18 mouse cellular contexts compared by ENCODE assay signal in genomic region chr9:59541617-59542016, GRCm38 (mm10). TPM values are rescaled to one million over a fixed set of nuclear protein-coding genes. Genes with fewer than 3 reads are reported as not detected.
DNase-seq lines count a peak whose midpoint lies in the region; ATAC-seq and TF ChIP-seq lines count a peak whose summit lies in the region.
"Had no signal": no experiment of that assay in that cellular context is flagged by ENCODE, and none has a peak within 500 bp of the region (broad histone marks: within the 10 kb centered on the region; RNA-seq: fewer than 3 reads in every experiment).

No protein-coding gene starts in this region.

- peaks cover 15% of the 10 kb centered on the region for H3K4me1 ChIP-seq in hindbrain, postnatal 0 days (ENCODE audit: insufficient read depth, low read length)
- peaks cover 14% of the 10 kb centered on the region for H3K4me1 ChIP-seq in hindbrain, embryonic 10.5 days (replicated peaks)
- H3K4me1 ChIP-seq in embryonic fibroblast, embryonic 13.5 days (ENCODE audit: control insufficient read depth, insufficient read depth, low read length), result peaks cover 14% of the 10 kb centered on the region; the same call in 1 of the 2 replicates

- H3K27me3 ChIP-seq in hindbrain, postnatal 0 days (ENCODE audit: insufficient read depth, low read length), result no peaks in the 10 kb centered on the region
- H3K27me3 ChIP-seq in hindbrain, embryonic 10.5 days (ENCODE audit: insufficient read depth, poor library complexity, severe bottlenecking), result no peaks in the 10 kb centered on the region
- H3K27me3 ChIP-seq: embryonic facial prominence, embryonic 13.5 days; lung, embryonic 15.5 days had no signal

- no peaks in the 10 kb centered on the region for H3K9me3 ChIP-seq in hindbrain, postnatal 0 days (ENCODE audit: low read length)
- no peaks in the 10 kb centered on the region for H3K9me3 ChIP-seq in hindbrain, embryonic 10.5 days
- H3K9me3 ChIP-seq: embryonic facial prominence, embryonic 13.5 days; lung, embryonic 15.5 days; midbrain, embryonic 10.5 days had no signal

- ATAC-seq in hindbrain, postnatal 0 days, result no peak

- TF ChIP-seq POLR2A in embryonic fibroblast, embryonic 13.5 days (IDR thresholded peaks at IDR 0.05; ENCODE audit: low read depth, low read length), result no peak

- H3K79me2 ChIP-seq in macrophage (ENCODE audit: inconsistent target), result peaks cover 71% of the 10 kb centered on the region

- H3K4me3 ChIP-seq in hindbrain, postnatal 0 days (ENCODE audit: low read length), result no peak overlapping the region
- H3K4me3 ChIP-seq in hindbrain, embryonic 10.5 days, result no peak overlapping the region
- H3K4me3 ChIP-seq in embryonic fibroblast, embryonic 13.5 days (ENCODE audit: insufficient read depth, low read length), result peak overlapping the region; percentile 66; the same call in 1 of the 2 replicates
- peak overlapping the region; percentile 76 for H3K4me3 ChIP-seq in macrophage (ENCODE audit: inconsistent target)
- H3K4me3 ChIP-seq: embryonic facial prominence, embryonic 13.5 days; heart, adult 2 months; lung, embryonic 15.5 days; midbrain, embryonic 10.5 days had no signal

- no peak for DNase-seq in hindbrain, postnatal 0 days (ENCODE audit: low spot score)
- DNase-seq in hindbrain, embryonic 10.5 days (ENCODE audit: low spot score), result no peak
- DNase-seq in B cell, adult 2 months, result peak; percentile 38 to 41
- no peak for DNase-seq in ovary, postnatal 36 days (ENCODE audit: low spot score)
- no peak for DNase-seq in thymus, postnatal 0 days (ENCODE audit: low spot score)
- no peak for DNase-seq in cerebellum, postnatal 10 days
- DNase-seq: adrenal gland, postnatal 25 days; cerebellum, adult 11 months; heart, adult 2 months; kidney, adult 8-10 months had no signal

- 94% methylated on average over 6 of the region's 6 CpGs for WGBS in hindbrain, postnatal 0 days
- 94% methylated on average over 6 of the region's 6 CpGs for WGBS in hindbrain, embryonic 10.5 days
- WGBS in macrophage (ENCODE audit: missing documents), result 4% methylated on average over 6 of the region's 6 CpGs

- no peak overlapping the region for H3K27ac ChIP-seq in hindbrain, postnatal 0 days
- no peak overlapping the region for H3K27ac ChIP-seq in hindbrain, embryonic 10.5 days
- no peak overlapping the region for H3K27ac ChIP-seq in embryonic fibroblast, embryonic 13.5 days (ENCODE audit: insufficient read depth, low read length)
- peak overlapping the region; percentile 99 for H3K27ac ChIP-seq in macrophage
- H3K27ac ChIP-seq: embryonic facial prominence, embryonic 13.5 days; heart, adult 2 months; lung, embryonic 15.5 days; midbrain, embryonic 10.5 days had no signal

- H3K36me3 ChIP-seq in hindbrain, postnatal 0 days (ENCODE audit: insufficient read depth, low read length), result no peaks in the 10 kb centered on the region
- H3K36me3 ChIP-seq in hindbrain, embryonic 10.5 days, result peaks cover under 1% of the 10 kb centered on the region; the same call in 1 of the 2 replicates
- H3K36me3 ChIP-seq in macrophage (ENCODE audit: inconsistent target), result 0 out of 2 replicates have a peak, but pooled peaks cover 3% of the 10 kb centered on the region
- H3K36me3 ChIP-seq: embryonic facial prominence, embryonic 13.5 days; lung, embryonic 15.5 days; midbrain, embryonic 10.5 days had no signal

- 0 out of 2 replicates have a peak overlapping the region, but pooled peaks have one; percentile 91 for H3K4me2 ChIP-seq in hindbrain, postnatal 0 days (ENCODE audit: low read depth, low read length)
- H3K4me2 ChIP-seq: lung, embryonic 15.5 days had no signal

- no peak overlapping the region for H3K9ac ChIP-seq in hindbrain, postnatal 0 days (replicated peaks; ENCODE audit: low read length)
- H3K9ac ChIP-seq: embryonic facial prominence, embryonic 13.5 days; lung, embryonic 15.5 days had no signal

- TF ChIP-seq CTCF in hindbrain, postnatal 0 days (IDR thresholded peaks at IDR 0.05; ENCODE audit: low read depth), result no peak
- TF ChIP-seq CTCF in embryonic fibroblast, embryonic 13.5 days (IDR thresholded peaks at IDR 0.05; ENCODE audit: borderline replicate concordance, insufficient read depth, low read length), result no peak

RNA-seq across cellular contexts. Expression of gene Tmem202, which starts 2.0 kb away (rescaled TPM):
- 1.5 and 3.7 TPM in 2 replicates for total RNA-seq in hindbrain, postnatal 0 days (2014; rRNA removed)
- 1.1 and 1.6 TPM in 2 replicates for polyA plus RNA-seq in hindbrain, postnatal 0 days (2015; fragmentation: Nextera tagmentation; extraction: Ambion mirVana)
- polyA plus RNA-seq in hindbrain, embryonic 10.5 days (2016; fragmentation: Nextera tagmentation; extraction: Ambion mirVana), result not detected in 2 replicates
- polyA plus RNA-seq in embryonic fibroblast, embryonic 13.5 days (2011; ENCODE audit: insufficient read length, low read depth, missing spikeins), result 2.3 and 2.4 TPM in 2 replicates
- 1 to 10 TPM in 23 of 26 experiments, under 1 TPM in 2, not detected in 1; 0.57 to 9.3 (median 3.9) TPM for total RNA-seq in macrophage (2018; cell fraction: chromatin; rRNA removed)
- total RNA-seq in macrophage (2018; cell fraction: cytosol; rRNA removed), result 1 to 10 TPM; 2.9 to 6.7 (median 4.3) TPM
- 1 to 10 TPM; 1.4 to 8.6 (median 3.1) TPM for total RNA-seq in macrophage (2018; cell fraction: nucleus; rRNA removed)
- 4.2 to 5.7 TPM (median 5.0 TPM) in 3 replicates for polyA plus RNA-seq in macrophage (2018)
- 0.23 and 0.72 TPM in 2 replicates for polyA plus RNA-seq in thymus, postnatal 0 days (2015; fragmentation: Nextera tagmentation; extraction: Ambion mirVana)
- total RNA-seq: hematopoietic stem cell, adult 5-6 weeks had no signal
- polyA plus RNA-seq: embryonic facial prominence, embryonic 13.5 days; forebrain, embryonic 11.5 days; lung, embryonic 15.5 days; neural tube, embryonic 11.5 days had no signal

RNA-seq across cellular contexts. Expression of gene Hexa, which starts 2.3 kb away (rescaled TPM):
- total RNA-seq in hindbrain, postnatal 0 days (2014; rRNA removed), result 52.9 and 54.8 TPM in 2 replicates
- 52.7 and 53.1 TPM in 2 replicates for polyA plus RNA-seq in hindbrain, postnatal 0 days (2015; fragmentation: Nextera tagmentation; extraction: Ambion mirVana)
- polyA plus RNA-seq in hindbrain, embryonic 10.5 days (2016; fragmentation: Nextera tagmentation; extraction: Ambion mirVana), result 46.1 and 49.4 TPM in 2 replicates
- 144 TPM in 2 replicates for polyA plus RNA-seq in embryonic fibroblast, embryonic 13.5 days (2011; ENCODE audit: insufficient read length, low read depth, missing spikeins)
- 100 to 1,000 TPM in 19 of 26 experiments, 10 to 100 TPM in 7; 71.9 to 287 (median 128) TPM for total RNA-seq in macrophage (2018; cell fraction: chromatin; rRNA removed)
- 1,000 to 10,000 TPM in 13 of 26 experiments, 100 to 1,000 TPM in 13; 647 to 1,881 (median 1,128) TPM for total RNA-seq in macrophage (2018; cell fraction: cytosol; rRNA removed)
- 1,000 to 10,000 TPM in 2 of 26 experiments, 100 to 1,000 TPM in 24; 203 to 1,284 (median 683) TPM for total RNA-seq in macrophage (2018; cell fraction: nucleus; rRNA removed)
- 1,167 to 1,761 TPM (median 1,697 TPM) in 3 replicates for polyA plus RNA-seq in macrophage (2018)
- 39.9 and 47.7 TPM in 2 replicates for polyA plus RNA-seq in thymus, postnatal 0 days (2015; fragmentation: Nextera tagmentation; extraction: Ambion mirVana)

RNA-seq across cellular contexts. Expression of gene Celf6, which starts 36.1 kb away (rescaled TPM):
- total RNA-seq in hindbrain, postnatal 0 days (2014; rRNA removed), result 82.3 and 91.7 TPM in 2 replicates
- 40.1 and 40.9 TPM in 2 replicates for polyA plus RNA-seq in hindbrain, postnatal 0 days (2015; fragmentation: Nextera tagmentation; extraction: Ambion mirVana)
- polyA plus RNA-seq in hindbrain, embryonic 10.5 days (2016; fragmentation: Nextera tagmentation; extraction: Ambion mirVana), result 3.6 and 9.4 TPM in 2 replicates
- not detected in 2 replicates for polyA plus RNA-seq in embryonic fibroblast, embryonic 13.5 days (2011; ENCODE audit: insufficient read length, low read depth, missing spikeins)
- under 1 TPM in 1 of 26 experiments, not detected in 25; 0.44 TPM for total RNA-seq in macrophage (2018; cell fraction: chromatin; rRNA removed)
- under 1 TPM in 1 of 26 experiments, not detected in 25; under 0.01 TPM for total RNA-seq in macrophage (2018; cell fraction: cytosol; rRNA removed)
- under 1 TPM in 1 of 26 experiments, not detected in 25; 0.27 TPM for total RNA-seq in macrophage (2018; cell fraction: nucleus; rRNA removed)
- not detected in 3 replicates for polyA plus RNA-seq in macrophage (2018)
- polyA plus RNA-seq in thymus, postnatal 0 days (2015; fragmentation: Nextera tagmentation; extraction: Ambion mirVana), result 0.08 TPM in 1 of 2 replicates, not detected in the other
- total RNA-seq: heart, adult 2 months; hematopoietic stem cell, adult 5-6 weeks had no signal
- polyA plus RNA-seq: heart, adult 2 months had no signal

RNA-seq across cellular contexts. Expression of gene Arih1, which starts 55.2 kb away (rescaled TPM):
- 34.4 and 40.3 TPM in 2 replicates for total RNA-seq in hindbrain, postnatal 0 days (2014; rRNA removed)
- polyA plus RNA-seq in hindbrain, postnatal 0 days (2015; fragmentation: Nextera tagmentation; extraction: Ambion mirVana), result 7.4 and 9.3 TPM in 2 replicates
- 15.1 and 16.8 TPM in 2 replicates for polyA plus RNA-seq in hindbrain, embryonic 10.5 days (2016; fragmentation: Nextera tagmentation; extraction: Ambion mirVana)
- 162 TPM in 2 replicates for polyA plus RNA-seq in embryonic fibroblast, embryonic 13.5 days (2011; ENCODE audit: insufficient read length, low read depth, missing spikeins)
- total RNA-seq in macrophage (2018; cell fraction: chromatin; rRNA removed), result 100 to 1,000 TPM; 206 to 360 (median 241) TPM
- 10 to 100 TPM; 48.6 to 65.6 (median 56.2) TPM for total RNA-seq in macrophage (2018; cell fraction: cytosol; rRNA removed)
- total RNA-seq in macrophage (2018; cell fraction: nucleus; rRNA removed), result 100 to 1,000 TPM in 20 of 26 experiments, 10 to 100 TPM in 6; 84.9 to 214 (median 123) TPM
- polyA plus RNA-seq in macrophage (2018), result 36.6 to 40.2 TPM (median 36.8 TPM) in 3 replicates
- 12.3 and 13.7 TPM in 2 replicates for polyA plus RNA-seq in thymus, postnatal 0 days (2015; fragmentation: Nextera tagmentation; extraction: Ambion mirVana)

Comparison
In these comparisons a context has a peak if more than half of its experiments do, and no peak if none do; other contexts are left out.
1. DNase-seq: peak in B cell, adult 2 months (2 of 2); none in hindbrain, postnatal 0 days (single experiment), hindbrain, embryonic 10.5 days (single experiment), ovary, postnatal 36 days (single experiment), thymus, postnatal 0 days (single experiment) and cerebellum, postnatal 10 days (0 of 2).
2. H3K4me3 ChIP-seq: peak in embryonic fibroblast, embryonic 13.5 days (single experiment) and macrophage (single experiment); none in hindbrain, postnatal 0 days (single experiment) and hindbrain, embryonic 10.5 days (single experiment).